Mouse (Mus musculus): ENCODE data around the gene Nif3l1.

- TF ChIP-seq GATA1 (IDR thresholded peaks at IDR 0.05; ENCODE audit: borderline replicate concordance, low read length) (no peak), FLI1 (IDR thresholded peaks at IDR 0.05; ENCODE audit: low read length) (no peak)
Observed at GRCm38 (mm10) chr1:58408141-58408540, 36.8 kb upstream of the Nif3l1 start.
